Mouse (Mus musculus) monocyte, adult 2 months (primary cell): ENCODE measurements around the gene Olfm3.

ENCODE experiments used
- DNase-seq, 2 experiments: peaks; one replicate each; pipeline ENCODE4 v3.0.0; 2022; ENCODE audit warnings: low spot score in 2 of 2, low read depth in 1 of 2

Gene Olfm3

DNA sequence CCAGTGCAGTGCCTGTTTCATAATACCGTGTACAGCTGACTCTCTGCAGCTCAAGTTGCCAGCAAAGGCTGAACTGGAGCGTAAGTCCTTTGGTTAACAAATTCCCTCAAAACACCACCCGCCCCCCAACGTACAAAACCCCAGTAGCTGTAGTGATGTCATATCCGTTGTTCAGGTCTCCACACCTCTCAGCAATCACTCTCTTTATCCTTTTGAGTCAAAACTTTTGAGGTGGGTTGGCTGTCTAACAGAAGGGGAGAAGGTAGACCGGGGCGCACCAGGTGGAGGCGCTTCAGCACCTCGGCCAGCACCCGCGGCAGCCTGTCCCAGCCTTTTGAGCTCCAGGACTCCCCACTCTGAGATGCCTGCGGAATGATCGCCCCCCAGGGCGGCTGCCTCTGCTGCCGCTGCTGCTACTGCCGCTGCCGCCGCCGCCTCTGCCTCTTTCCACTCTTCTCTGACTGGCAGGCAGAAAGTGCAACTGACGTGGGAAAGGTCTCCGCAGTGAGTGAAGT, at the start of gene Olfm3:
Olfm3 (plus strand) TSS at position 155 of the 515 bp plus-strand sequence.
- DNase-seq = no peak

DNA sequence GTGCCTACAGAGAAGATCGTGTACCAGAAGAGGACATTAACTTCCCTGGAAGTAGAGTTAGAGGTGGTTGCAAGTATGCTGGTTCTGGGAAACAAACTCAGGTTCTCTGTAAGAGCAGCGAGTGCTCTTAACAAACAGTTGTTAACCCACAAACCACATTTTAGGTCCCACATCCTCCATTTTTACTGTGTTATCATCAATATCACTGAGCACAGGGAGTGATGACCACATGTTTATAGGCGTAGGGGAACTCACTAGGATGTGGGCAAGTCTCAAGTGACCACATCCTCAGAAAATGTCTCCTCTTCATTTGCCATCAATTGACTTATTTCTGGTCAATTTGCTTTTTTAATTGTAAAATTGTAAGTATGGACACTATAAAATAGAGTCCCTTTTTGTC, 14.1 kb upstream of the Olfm3 start:
- no peak for DNase-seq

DNA sequence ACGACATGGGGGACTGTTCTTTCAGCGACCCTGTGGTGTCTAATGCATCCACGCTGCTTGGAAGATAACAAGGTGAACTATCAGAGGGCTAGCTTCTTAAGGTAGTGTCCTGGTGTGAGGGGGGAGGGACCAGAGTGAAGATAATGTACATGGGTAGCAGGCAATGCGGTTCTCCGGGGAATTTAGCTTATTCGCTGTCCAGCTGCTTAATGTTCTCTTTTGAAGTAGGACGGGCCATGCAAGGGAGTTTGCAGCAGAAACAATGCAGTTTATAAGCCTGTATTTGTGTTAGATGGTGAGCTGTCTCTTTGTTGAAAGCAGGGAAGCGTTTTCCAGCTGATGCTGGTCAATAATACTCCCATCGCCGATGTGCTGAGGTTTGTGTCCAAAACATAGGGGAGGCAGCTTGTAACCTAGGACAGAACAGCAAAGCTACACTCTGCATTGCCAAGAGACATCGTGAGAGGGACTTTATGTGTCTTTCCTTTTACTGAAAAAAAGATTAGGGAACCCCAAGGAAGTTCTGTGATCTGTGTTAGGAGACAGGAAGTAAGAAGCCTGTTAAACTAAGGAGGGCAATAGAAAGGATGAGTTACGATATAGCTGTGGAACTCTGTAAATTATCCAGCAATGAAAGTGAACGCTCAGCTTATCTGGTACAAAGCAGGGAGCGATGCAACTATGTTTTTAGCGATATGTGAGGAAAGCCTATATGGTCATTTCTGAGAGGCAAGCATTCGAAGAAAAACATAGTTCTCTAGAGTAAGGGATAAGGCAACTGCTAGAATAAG, 950 bp downstream of the Olfm3 start:
- no peak for DNase-seq

DNA sequence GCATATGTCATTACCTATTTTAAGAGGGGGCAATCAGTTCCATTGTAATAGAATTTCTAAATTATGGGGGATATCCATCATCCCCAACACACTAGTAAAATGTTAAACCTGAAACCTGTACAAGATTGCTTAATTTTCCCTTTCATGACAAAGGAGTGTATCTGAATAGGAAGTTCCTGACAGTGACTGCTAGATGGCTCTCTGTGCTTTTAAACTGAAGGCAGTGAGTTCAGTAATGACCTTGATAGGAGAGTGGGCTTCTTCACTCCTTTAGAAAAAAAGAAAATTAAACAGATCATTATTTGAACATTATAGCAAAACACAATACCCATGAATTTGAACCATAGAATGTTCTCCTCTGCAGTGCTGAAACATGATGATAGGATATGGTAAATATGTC, 3.7 kb downstream of the Olfm3 start:
- no peak for DNase-seq

DNA sequence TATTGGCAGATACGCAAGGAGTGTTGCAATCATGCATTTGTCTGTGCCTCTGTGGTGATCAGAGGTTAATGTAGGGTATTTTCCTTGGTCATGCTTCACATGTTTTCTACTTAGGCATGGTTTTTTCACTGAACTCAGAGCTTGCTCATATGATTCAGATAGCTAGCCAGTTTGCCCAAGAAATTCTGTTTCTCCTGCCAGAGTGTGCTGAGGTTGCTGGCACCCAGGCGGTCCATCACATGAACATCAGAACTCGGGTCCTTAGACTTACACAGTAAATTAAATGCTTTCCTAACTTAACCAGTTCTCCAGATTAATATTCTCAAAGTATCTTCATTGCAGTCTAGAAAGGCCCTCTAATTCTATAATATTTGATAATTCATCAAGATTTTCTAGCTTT, 5.0 kb downstream of the Olfm3 start:
- no peak for DNase-seq

DNA sequence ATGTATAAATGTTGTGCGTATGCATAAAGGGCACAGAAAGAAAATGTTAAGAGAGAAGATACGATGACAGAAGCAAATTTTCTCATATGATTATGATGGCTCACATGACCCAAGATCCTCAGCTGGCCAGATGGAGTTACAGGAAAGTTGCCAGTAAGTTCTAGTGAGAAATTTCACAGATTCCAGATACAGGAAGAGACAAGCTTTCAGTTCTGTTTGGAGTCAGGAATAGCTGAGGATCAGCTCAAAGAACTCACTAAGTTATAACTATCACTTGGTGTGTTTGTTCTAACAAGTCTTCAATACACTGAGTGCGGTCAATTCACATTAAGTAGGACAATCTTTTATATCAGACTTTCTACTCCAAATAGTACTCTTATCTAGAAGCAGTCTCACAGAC, 16.2 kb downstream of the Olfm3 start:
- DNase-seq = no peak

DNA sequence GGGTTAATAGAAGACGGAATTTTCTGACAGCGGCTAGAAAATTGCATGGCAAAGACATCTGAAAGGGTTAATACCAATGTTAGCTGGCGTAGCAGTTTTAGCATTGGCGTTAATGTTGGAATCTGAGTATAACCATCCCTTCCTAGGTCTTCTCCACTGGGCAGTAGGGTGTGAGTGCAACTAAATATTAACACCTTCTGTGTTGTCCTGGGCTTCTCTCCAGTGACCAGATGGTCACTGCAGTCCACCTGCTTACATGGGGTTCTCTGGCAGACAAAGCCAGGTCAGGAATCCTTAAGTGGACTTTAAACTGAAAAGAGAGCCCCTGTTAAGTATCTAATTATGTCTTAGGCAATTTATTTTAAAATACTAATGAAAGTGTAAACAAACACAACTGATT, 25.7 kb downstream of the Olfm3 start:
- DNase-seq = no peak

DNA sequence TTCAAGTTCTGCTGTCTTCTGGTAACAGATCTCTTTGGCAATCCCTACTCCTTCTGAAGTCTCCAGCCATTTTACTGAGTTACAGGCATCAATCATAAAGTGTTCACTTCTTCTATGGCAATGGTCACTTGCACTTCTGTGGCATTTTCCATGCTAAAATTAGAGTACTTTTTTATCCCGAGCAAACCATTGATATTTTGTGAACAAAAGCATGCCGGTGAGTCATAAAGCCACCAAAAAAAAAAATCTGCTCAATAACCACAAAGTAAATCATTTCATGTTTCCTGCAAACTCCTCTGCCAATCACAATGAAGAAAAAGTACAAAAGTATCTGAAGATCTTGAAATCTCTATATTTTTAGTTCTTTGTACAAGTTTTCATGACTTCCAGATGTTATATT, 26.5 kb downstream of the Olfm3 start:
- no peak for DNase-seq

DNA sequence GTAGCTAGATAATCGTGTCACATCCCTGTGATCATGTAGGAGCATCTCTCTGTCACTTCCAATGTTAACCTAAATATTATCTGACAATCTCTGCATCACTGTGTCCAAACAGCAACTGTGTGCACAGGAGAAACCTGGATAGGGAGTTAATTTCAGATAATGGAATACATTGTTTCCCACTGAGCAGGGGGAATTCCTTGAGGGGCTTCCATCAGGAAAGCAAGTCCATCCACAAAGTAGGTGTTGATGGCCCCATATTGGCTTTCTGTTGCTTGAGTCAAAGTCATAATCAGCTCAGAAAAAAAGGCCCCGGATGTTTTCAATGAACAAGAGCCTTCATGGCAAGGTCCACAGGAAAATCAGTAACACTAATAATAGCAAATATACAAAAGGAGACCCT, 26.9 kb downstream of the Olfm3 start:
- DNase-seq = no peak

DNA sequence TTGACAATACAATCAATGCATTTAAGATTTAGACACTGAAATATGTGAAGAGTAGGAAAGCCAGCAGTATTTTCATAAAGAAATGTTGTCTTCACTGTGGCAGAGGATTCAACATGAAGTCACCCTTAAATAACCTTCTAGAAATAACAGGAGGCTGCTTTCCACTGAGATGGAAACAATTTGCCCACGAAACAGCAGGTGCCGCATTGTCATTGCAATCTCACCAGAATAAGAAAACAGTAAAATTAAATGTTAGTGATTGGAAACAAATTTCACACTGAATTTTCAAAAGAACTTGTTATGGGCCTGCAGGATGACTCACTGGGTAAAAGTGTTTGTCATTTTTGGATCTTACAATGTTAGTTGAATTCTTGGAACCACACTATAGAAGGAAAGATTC, 29.0 kb downstream of the Olfm3 start:
- DNase-seq = no peak

DNA sequence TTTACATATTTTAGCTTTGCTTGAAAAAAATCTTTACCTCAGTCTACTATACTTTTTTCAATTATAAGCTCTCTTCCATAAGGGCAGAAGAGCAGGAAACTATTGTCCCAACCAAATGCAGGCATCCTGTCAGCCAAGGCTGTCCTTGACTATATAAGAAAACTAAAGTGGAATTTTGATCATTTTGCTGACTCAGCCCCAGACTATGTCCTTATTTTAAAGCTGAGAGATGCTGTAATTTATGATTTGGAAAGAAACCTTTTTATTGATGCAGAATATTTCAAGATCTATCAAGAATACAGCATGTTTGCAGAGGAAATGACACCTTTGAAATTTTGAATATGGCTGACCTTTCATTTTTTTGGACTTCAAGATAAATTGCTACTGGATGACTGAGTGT, 51.0 kb downstream of the Olfm3 start:
- DNase-seq = no peak

DNA sequence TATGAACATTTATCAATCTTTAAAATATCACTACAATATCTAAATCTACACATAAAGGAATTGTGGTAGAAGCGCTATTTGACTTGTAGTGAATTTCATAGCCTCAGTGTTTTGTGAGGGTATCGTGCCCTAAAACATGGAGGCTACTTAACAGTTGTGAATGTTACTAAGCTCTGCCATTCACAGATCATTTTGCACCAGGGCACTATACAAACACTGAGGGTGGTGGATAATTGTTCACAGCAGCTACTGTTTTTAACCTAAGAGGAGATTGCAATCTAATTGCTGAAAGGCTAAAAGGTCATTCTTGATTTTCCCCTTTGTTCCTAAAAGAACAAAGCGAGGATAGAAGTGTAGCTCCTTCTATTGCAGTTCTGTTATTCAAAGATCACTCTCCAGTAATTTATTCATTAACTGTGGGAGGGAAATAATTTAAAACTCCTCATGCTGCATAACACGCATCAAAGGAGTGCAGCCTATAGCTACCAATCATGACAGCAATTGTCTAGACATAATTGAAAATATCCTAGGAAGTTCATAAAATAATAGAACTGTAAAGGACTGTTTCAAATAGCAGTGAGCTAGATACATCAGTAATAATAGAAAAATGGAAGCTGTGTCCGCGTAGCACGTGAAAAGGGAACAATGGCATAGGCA, 55.6 kb downstream of the Olfm3 start:
- DNase-seq = no peak

DNA sequence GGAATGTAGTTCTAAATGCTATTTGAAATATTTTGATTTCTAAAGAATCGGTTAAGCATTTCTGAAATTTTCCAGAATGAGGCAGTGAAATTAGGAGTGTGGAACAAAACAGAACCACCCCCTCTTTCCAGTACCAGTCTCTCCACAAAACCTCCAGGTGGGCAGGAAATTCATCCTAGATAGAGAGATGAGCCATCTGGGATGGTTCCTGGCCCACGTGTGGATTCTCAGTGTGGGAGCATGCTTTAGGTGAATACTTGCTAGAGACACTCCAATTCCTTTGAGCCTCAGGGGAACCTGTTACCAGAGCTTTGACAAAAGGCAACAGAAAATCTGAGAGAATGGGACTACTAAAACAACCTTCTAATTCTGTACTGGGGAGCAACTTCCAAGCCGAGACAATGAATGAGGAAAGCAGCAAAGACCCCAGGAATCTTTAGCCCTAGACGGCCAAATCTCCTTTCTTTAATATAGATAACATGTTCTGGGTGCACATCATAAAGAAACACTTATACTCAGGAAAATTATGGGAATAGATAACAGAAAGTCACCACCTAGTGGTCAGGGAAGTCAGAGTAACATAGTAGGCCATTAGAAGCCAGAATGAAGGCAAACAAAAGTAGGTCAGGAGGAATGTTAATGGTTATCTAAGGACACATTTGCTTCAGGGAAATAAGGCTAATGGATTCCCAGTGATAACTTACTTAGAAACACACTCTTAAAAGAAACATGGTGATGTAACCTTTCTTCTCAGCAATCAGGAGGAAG, 58.6 kb downstream of the Olfm3 start:
- no peak for DNase-seq

DNA sequence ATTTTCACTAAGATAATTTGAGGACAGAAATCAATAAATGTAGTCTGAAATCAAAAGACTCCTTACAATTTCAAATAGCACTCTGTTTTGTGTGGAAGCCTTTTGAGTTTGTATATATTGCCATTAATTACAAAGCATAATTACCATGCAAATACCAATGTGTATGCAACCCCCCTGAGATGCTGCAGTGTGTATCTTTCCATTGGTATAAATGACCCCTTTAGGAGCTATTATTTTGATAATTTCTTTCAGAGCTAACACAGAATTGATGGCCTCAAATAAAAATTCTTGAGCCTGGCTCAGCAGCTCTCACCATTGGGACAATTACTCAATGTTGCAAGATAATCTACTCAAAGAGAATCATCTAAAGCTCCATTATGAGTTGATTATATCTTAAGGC, 67.3 kb downstream of the Olfm3 start:
- DNase-seq = no peak

DNA sequence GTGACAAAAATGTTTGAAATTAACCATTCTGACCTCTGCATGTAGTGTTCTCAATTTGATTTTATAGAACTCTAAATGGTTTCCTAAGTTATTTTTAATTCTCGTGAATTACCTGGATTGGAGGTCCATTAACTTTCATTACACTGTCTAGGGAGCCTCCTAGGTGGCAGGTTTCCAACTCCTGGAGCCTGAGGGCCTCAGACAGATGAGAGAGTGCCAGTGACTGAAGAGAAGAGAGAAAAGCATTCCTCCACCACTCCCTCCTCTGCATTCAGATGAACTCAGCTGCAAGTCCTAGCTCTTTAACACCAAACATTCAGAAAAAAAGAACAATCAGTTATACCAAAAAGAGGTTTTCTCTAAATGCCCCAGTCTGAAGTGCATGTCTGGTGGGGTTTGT, 68.6 kb downstream of the Olfm3 start:
- DNase-seq = no peak

DNA sequence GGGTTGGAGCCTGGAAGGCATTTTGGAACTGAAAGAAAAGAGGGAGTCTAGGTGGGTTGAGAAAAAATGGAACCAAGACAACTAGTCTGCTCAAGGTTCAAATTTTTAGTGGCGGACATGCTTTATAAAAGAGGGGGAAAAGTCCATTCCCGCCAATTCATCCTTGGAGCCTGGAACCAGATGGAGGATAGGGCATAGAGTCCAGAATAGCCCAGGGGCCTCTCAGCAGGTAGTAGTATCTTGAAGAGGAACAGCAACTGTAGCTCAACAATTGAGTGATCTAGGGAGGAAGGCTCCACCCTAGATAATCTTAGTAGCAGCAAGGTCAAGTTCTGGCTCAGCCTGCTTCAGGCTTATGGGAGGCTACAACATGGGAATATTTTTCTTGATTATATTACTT, 87.0 kb downstream of the Olfm3 start:
- DNase-seq = no peak

DNA sequence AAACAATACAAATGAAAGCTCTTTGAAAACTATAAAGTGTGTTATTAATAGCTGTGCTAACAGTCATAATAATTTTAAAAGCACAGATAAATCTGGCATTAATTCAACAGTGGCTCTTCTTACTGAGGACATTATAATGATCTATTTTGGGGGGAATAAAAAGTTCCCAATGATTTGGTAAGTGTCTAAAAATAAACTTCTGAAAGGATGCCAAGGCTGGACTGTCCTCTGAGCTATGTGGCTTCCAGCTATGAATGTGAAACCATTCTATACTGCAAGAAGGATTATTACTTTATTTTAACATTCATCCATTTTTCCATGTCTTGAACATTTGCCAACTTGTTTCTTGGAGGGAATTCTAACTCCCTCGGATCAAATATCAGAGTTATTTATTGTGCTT, 92.1 kb downstream of the Olfm3 start:
- DNase-seq = no peak

DNA sequence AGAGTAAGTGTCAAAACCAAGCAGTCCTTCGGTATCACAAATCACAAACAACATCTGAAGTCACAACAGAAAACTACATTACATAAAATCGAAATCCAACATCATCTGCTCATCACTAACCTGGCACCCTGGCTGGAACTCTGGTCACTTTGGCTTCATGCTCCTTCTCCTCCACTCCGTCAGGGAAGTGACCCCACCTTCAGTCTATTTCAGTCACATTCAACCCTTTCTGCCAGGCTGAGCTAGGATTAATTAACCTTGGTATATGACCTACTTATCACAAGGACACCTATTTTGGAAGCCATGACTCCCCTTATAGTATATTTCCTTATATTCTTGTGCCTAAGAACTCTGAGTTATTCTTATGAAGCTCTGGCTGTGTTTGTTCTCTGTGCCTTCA, 123.7 kb downstream of the Olfm3 start:
- no peak for DNase-seq

DNA sequence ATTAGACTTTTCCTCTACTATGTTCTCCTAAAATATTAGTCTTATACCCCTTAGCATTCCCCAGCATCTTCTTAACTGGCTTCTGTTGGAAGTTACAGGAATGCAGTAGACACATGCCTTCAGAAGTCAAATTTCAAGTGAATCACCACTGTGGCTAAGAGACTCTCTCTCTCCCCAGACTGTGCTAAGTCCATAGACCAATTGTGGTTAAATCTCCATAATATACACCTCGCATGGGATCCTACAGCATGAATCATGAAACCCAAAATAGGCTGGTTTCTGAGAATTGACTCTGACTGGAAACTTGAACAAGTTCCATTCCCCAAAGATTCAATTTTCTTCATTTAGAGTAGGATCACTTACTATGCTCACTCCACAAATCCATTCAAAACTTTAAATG, 124.2 kb downstream of the Olfm3 start:
- DNase-seq = no peak

DNA sequence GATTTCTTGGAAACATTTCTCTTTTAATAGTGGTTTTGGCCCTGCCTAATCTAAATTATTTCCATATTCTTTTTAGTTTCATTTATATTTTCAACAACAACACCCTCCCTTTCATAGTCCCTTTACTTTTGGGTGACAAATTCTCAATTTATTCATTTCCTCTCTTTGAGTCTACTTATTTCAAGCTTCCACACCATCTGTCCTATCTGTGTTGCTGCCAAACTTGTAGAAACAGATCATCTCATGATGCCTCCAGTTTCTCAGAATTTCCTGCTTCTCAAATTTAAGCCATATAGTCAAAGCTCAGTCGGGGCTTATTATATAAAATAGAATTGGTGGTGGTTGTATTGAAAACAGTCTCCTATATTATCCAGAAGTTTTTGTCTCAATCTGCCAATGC, 124.7 kb downstream of the Olfm3 start:
- DNase-seq = no peak

DNA sequence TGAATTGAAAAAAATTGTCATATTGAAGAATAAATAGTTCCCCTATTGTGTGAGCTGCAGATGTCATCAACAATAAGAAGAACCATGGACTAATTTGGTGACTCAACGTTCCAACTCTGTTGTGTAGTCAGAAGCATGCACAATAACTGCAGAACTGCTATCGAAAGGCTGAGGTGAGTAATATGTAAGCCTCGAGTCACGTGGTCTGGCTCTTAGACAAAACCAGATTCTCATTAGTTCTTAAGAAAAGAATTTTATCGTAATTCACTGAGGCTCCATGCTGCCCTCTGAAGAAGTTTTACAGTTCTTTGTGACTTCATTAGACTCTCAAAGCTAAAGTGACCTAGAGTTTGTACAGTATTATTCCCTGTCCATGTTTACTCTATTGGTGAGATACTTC, 145.2 kb downstream of the Olfm3 start:
- DNase-seq = no peak

DNA sequence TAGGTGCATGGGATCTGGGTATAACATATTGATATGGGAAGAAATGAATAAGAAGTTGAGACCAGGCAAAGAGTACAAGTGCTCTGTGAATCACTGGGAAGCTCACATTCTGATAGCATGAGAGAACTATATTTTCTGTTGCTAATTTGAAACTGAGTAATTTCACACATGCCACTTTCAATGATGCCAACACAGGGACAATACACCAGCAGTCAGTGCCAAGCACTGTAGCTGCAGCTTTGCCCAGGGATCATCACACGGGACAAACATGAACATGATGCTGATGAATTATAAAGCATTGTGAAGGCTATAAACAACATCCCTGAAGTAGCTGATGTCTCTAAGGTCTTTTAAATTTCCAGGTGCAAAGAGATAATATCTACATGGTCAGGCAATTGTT, 161.0 kb downstream of the Olfm3 start:
- DNase-seq = no peak
